Comparison of ENCODE assay signal across 7 mouse cellular contexts in genomic region chr15:83593702-83594512, GRCm38 (mm10). TPM values are rescaled to one million over a fixed set of nuclear protein-coding genes. Genes with fewer than 3 reads are reported as not detected.
DNase-seq lines count a peak whose midpoint lies in the region; ATAC-seq and TF ChIP-seq lines count a peak whose summit lies in the region.

No protein-coding gene starts in this region.

- 11% methylated on average over 19 of the region's 19 CpGs for WGBS in intestine, embryonic 14.5 days

- no peaks in the 10 kb centered on the region for H3K36me3 ChIP-seq in testis, adult 2 months (ENCODE audit: control insufficient read depth, insufficient read depth, low read length)
- peaks cover 4% of the 10 kb centered on the region; the same call in 1 of the 2 replicates for H3K36me3 ChIP-seq in intestine, embryonic 14.5 days (ENCODE audit: control insufficient read depth, insufficient read depth, low read length)

- peak overlapping the region; percentile 49 for H3K9ac ChIP-seq in intestine, embryonic 14.5 days (ENCODE audit: low read length)

- ATAC-seq in intestine, embryonic 14.5 days (replicated peaks; ENCODE audit: low FRiP score, low TSS enrichment, low read depth) = peak; percentile 51

- no peak for DNase-seq in testis, postnatal 14 days (ENCODE audit: low spot score)
- DNase-seq in embryo, embryonic 10.5 days (ENCODE audit: low spot score) = peak; percentile 55
- DNase-seq in intestine, embryonic 14.5 days (ENCODE audit: low spot score) = peak; percentile 75
- peak; percentile 44 for DNase-seq in naive thymus-derived CD4-positive, alpha-beta T cell, adult 2 months (ENCODE audit: low read depth)
- no peak for DNase-seq in layer of hippocampus, adult 11-12 months (ENCODE audit: low spot score)
- no peak for DNase-seq in urinary bladder, postnatal 36 days (ENCODE audit: low spot score in 2 of 2)

- peak overlapping the region; percentile 96 for H3K4me3 ChIP-seq in testis, adult 2 months (ENCODE audit: control insufficient read depth, low read depth, low read length)
- peak overlapping the region; percentile 50 for H3K4me3 ChIP-seq in intestine, embryonic 14.5 days (ENCODE audit: low read depth, low read length)

- peaks cover 9% of the 10 kb centered on the region for H3K4me1 ChIP-seq in testis, adult 2 months (ENCODE audit: control insufficient read depth, insufficient read depth, low read length)
- peaks cover 8% of the 10 kb centered on the region for H3K4me1 ChIP-seq in intestine, embryonic 14.5 days (replicated peaks; ENCODE audit: control insufficient read depth, insufficient read depth, low read length)

- TF ChIP-seq CTCF in testis, adult 2 months (IDR thresholded peaks at IDR 0.05; ENCODE audit: control insufficient read depth, insufficient read depth, insufficient replicate concordance, low read depth, low read length) = no peak

- no peaks in the 10 kb centered on the region for H3K27me3 ChIP-seq in testis, adult 2 months (ENCODE audit: control insufficient read depth, insufficient read depth, low read length)
- H3K27me3 ChIP-seq in intestine, embryonic 14.5 days (replicated peaks; ENCODE audit: control insufficient read depth, insufficient read depth, low read length) = no peaks in the 10 kb centered on the region

- no peak for TF ChIP-seq POLR2A in testis, adult 2 months (IDR thresholded peaks at IDR 0.05; ENCODE audit: control insufficient read depth, low read depth, low read length)

- H3K9me3 ChIP-seq in intestine, embryonic 14.5 days (ENCODE audit: control insufficient read depth, low read length) = no peaks in the 10 kb centered on the region

- peak overlapping the region; percentile 78 for H3K4me2 ChIP-seq in intestine, embryonic 14.5 days (ENCODE audit: low read length)

- H3K27ac ChIP-seq in testis, adult 2 months (ENCODE audit: control insufficient read depth, insufficient read depth, low read depth, low read length) = no peak overlapping the region; the same call in 1 of the 2 replicates
- no peak overlapping the region for H3K27ac ChIP-seq in intestine, embryonic 14.5 days (ENCODE audit: low read depth)

RNA-seq across cellular contexts. Expression of gene Ttll12, which starts 1.1 kb away (rescaled TPM):
- polyA plus RNA-seq in testis, adult 2 months (2012; rRNA removed) = 8.2 and 10.5 TPM in 2 replicates
- polyA plus RNA-seq in intestine, embryonic 14.5 days (2014; fragmentation: Nextera tagmentation; extraction: Ambion mirVana) = 36.2 and 40.3 TPM in 2 replicates

RNA-seq across cellular contexts. Expression of gene Mcat, which starts 30.3 kb away (rescaled TPM):
- 49.8 and 55.1 TPM in 2 replicates for polyA plus RNA-seq in testis, adult 2 months (2012; rRNA removed)
- polyA plus RNA-seq in intestine, embryonic 14.5 days (2014; fragmentation: Nextera tagmentation; extraction: Ambion mirVana) = 41.1 and 41.6 TPM in 2 replicates

RNA-seq across cellular contexts. Expression of gene Tspo, which starts 30.5 kb away (rescaled TPM):
- 19.5 and 20.2 TPM in 2 replicates for polyA plus RNA-seq in testis, adult 2 months (2012; rRNA removed)
- 95.1 and 107 TPM in 2 replicates for polyA plus RNA-seq in intestine, embryonic 14.5 days (2014; fragmentation: Nextera tagmentation; extraction: Ambion mirVana)

Comparison
In these comparisons a context has a peak if more than half of its experiments do, and no peak if none do; other contexts are left out.
1. DNase-seq: peak in embryo, embryonic 10.5 days (single experiment), intestine, embryonic 14.5 days (single experiment) and naive thymus-derived CD4-positive, alpha-beta T cell, adult 2 months (single experiment); none in testis, postnatal 14 days (single experiment), layer of hippocampus, adult 11-12 months (single experiment) and urinary bladder, postnatal 36 days (0 of 2).